9 mouse cellular contexts compared by ENCODE assay signal in genomic region chr17:6781273-6781672, GRCm38 (mm10). TPM values are rescaled to one million over a fixed set of nuclear protein-coding genes. Genes with fewer than 3 reads are reported as not detected.
DNase-seq lines count a peak whose midpoint lies in the region; ATAC-seq and TF ChIP-seq lines count a peak whose summit lies in the region.
"Had no signal": no experiment of that assay in that cellular context is flagged by ENCODE, and none has a peak within 500 bp of the region (broad histone marks: within the 10 kb centered on the region; RNA-seq: fewer than 3 reads in every experiment).

No protein-coding gene starts in this region.

- H3K9ac ChIP-seq in liver, adult 2 months (ENCODE audit: low read depth, low read length) = no peak overlapping the region
- H3K9ac ChIP-seq in embryonic facial prominence, embryonic 13.5 days = no peak overlapping the region
- H3K9ac ChIP-seq in intestine, embryonic 16.5 days (ENCODE audit: low read depth, low read length) = peak overlapping the region; percentile 63

- no peaks in the 10 kb centered on the region for H3K36me3 ChIP-seq in liver, adult 2 months (ENCODE audit: control insufficient read depth, insufficient read depth, low read length)
- H3K36me3 ChIP-seq in embryonic facial prominence, embryonic 13.5 days = no peaks in the 10 kb centered on the region
- H3K36me3 ChIP-seq in intestine, embryonic 16.5 days (ENCODE audit: control insufficient read depth, insufficient read depth, low read length) = no peaks in the 10 kb centered on the region
- H3K36me3 ChIP-seq in small intestine, adult 2 months (ENCODE audit: control insufficient read depth, insufficient read depth, low read length) = peaks cover 29% of the 10 kb centered on the region

- peaks cover 1% of the 10 kb centered on the region; the same call in 1 of the 2 replicates for H3K4me1 ChIP-seq in liver, adult 2 months (ENCODE audit: control insufficient read depth, insufficient read depth, low read length)
- H3K4me1 ChIP-seq in embryonic facial prominence, embryonic 13.5 days = peaks cover 29% of the 10 kb centered on the region
- H3K4me1 ChIP-seq in intestine, embryonic 16.5 days (ENCODE audit: control insufficient read depth, insufficient read depth, low read length) = peaks cover 14% of the 10 kb centered on the region
- peaks cover 10% of the 10 kb centered on the region for H3K4me1 ChIP-seq in small intestine, adult 2 months (ENCODE audit: control insufficient read depth, insufficient read depth, insufficient read length, low read length)

- H3K9me3 ChIP-seq in embryonic facial prominence, embryonic 13.5 days = no peaks in the 10 kb centered on the region
- no peaks in the 10 kb centered on the region for H3K9me3 ChIP-seq in intestine, embryonic 16.5 days (ENCODE audit: control insufficient read depth, low read length)

- WGBS in liver, adult 2 months = 80% methylated on average over 6 of the region's 6 CpGs
- WGBS in embryonic facial prominence, embryonic 13.5 days = 52% methylated on average over 6 of the region's 6 CpGs
- WGBS in intestine, embryonic 16.5 days = 44% methylated on average over 6 of the region's 6 CpGs
- 16% methylated on average over 6 of the region's 6 CpGs for WGBS in small intestine, adult 2 months

- H3K4me3 ChIP-seq in liver, adult 2 months (ENCODE audit: insufficient read depth, low read depth, low read length) = peak overlapping the region; percentile 14; the same call in 1 of the 2 replicates
- H3K4me3 ChIP-seq in embryonic facial prominence, embryonic 13.5 days = peak overlapping the region; percentile 66
- peak overlapping the region; percentile 48 for H3K4me3 ChIP-seq in intestine, embryonic 16.5 days (ENCODE audit: low read length)
- peak overlapping the region; percentile 14; the same call in 1 of the 2 replicates for H3K4me3 ChIP-seq in small intestine, adult 2 months (ENCODE audit: low read depth, low read length)

- no peak overlapping the region for H3K27ac ChIP-seq in liver, adult 2 months (replicated peaks; ENCODE audit: insufficient read depth, low read depth, low read length)
- no peak overlapping the region for H3K27ac ChIP-seq in embryonic facial prominence, embryonic 13.5 days
- peak overlapping the region; percentile 73 for H3K27ac ChIP-seq in intestine, embryonic 16.5 days (ENCODE audit: low read length)
- peak overlapping the region; percentile 53 for H3K27ac ChIP-seq in small intestine, adult 2 months (ENCODE audit: insufficient read depth, low read depth, low read length)

- TF ChIP-seq CTCF in liver, adult 2 months (IDR thresholded peaks at IDR 0.05; ENCODE audit: low read depth, low read length) = no peak
- no peak for TF ChIP-seq CTCF in small intestine, adult 2 months (IDR thresholded peaks at IDR 0.05; ENCODE audit: extremely low read depth, insufficient read length, insufficient replicate concordance, low read depth, low read length)

- no peak for ATAC-seq in embryonic facial prominence, embryonic 13.5 days (ENCODE audit: insufficient number of reproducible peaks, insufficient read depth, low FRiP score, low TSS enrichment, low read depth)
- no peak for ATAC-seq in intestine, embryonic 16.5 days

- H3K27me3 ChIP-seq in liver, adult 2 months (ENCODE audit: control insufficient read depth, insufficient read depth, low read length) = no peaks in the 10 kb centered on the region
- H3K27me3 ChIP-seq in embryonic facial prominence, embryonic 13.5 days = peaks cover 37% of the 10 kb centered on the region
- H3K27me3 ChIP-seq in intestine, embryonic 16.5 days (replicated peaks; ENCODE audit: control insufficient read depth, insufficient read depth, low read length) = no peaks in the 10 kb centered on the region
- no peaks in the 10 kb centered on the region for H3K27me3 ChIP-seq in small intestine, adult 2 months (ENCODE audit: control insufficient read depth, insufficient read depth, low read length)

- H3K4me2 ChIP-seq in embryonic facial prominence, embryonic 13.5 days = peak overlapping the region; percentile 89
- H3K4me2 ChIP-seq in intestine, embryonic 16.5 days (ENCODE audit: low read depth, low read length) = peak overlapping the region; percentile 83

- TF ChIP-seq POLR2A in liver, adult 2 months (IDR thresholded peaks at IDR 0.05; ENCODE audit: extremely low read depth, insufficient read depth, low read length) = no peak
- TF ChIP-seq POLR2A in small intestine, adult 2 months (IDR thresholded peaks at IDR 0.05; ENCODE audit: low read depth, low read length) = no peak

- DNase-seq in liver, adult 2 months (ENCODE audit: extremely low read depth, low read depth, low spot score) = no peak
- no peak for DNase-seq in liver
- DNase-seq in right cerebral cortex, adult 2 months (ENCODE audit: low spot score in 2 of 2) = no peak
- no peak for DNase-seq in thymus, postnatal 10 days (ENCODE audit: low spot score in 2 of 2)
- DNase-seq in kidney, postnatal 36 days = no peak
- DNase-seq: right cerebral cortex, postnatal 25 days had no signal

- H3K79me2 ChIP-seq in liver, adult 2 months (ENCODE audit: control insufficient read depth, insufficient read depth, low read length) = no peaks in the 10 kb centered on the region

RNA-seq across cellular contexts. Expression of gene Ezr, which starts 1.3 kb away (rescaled TPM):
- 3.1 and 3.2 TPM in 2 replicates for total RNA-seq in liver, adult 2 months (2014; rRNA removed)
- 2.4 and 2.6 TPM in 2 replicates for polyA plus RNA-seq in liver, adult 2 months (2012; rRNA removed)
- polyA plus RNA-seq in embryonic facial prominence, embryonic 13.5 days (2015; fragmentation: Nextera tagmentation; extraction: Ambion mirVana) = 51.5 and 60.4 TPM in 2 replicates
- 281 and 319 TPM in 2 replicates for polyA plus RNA-seq in intestine, embryonic 16.5 days (2015; fragmentation: Nextera tagmentation; extraction: Ambion mirVana)
- 95.0 and 368 TPM in 2 replicates for polyA plus RNA-seq in small intestine, adult 2 months (2012; rRNA removed)

Comparison
In these comparisons a context has a peak if more than half of its experiments do, and no peak if none do; other contexts are left out.
1. H3K27ac ChIP-seq: peak in intestine, embryonic 16.5 days (single experiment) and small intestine, adult 2 months (single experiment); none in liver, adult 2 months (single experiment) and embryonic facial prominence, embryonic 13.5 days (single experiment).
2. H3K4me3 ChIP-seq: peak in every context shown above with its lines; median percentile 66 in embryonic facial prominence, embryonic 13.5 days; 48 in intestine, embryonic 16.5 days; 14 in liver, adult 2 months; 14 in small intestine, adult 2 months.
3. RNA of gene Ezr, which starts 1.3 kb away (polyA plus RNA-seq): 95.0 to 368 TPM in small intestine, adult 2 months, 281 to 319 TPM in intestine, embryonic 16.5 days and 51.5 to 60.4 TPM in embryonic facial prominence, embryonic 13.5 days; 2.4 to 2.6 TPM in liver, adult 2 months; every median in the first group is over 10 times any median in the second.